Mouse (Mus musculus) hindbrain, embryonic 15.5 days (tissue): ENCODE data around the gene Rtca. TPM values are rescaled to one million over a fixed set of nuclear protein-coding genes. Genes with fewer than 3 reads are reported as not detected.

ENCODE experiments used
- ATAC-seq: fragments of 200-750 bp; cut with Nextera tagmentation; 2 replicates; pipeline ENCODE4 v1.8.0; 2017; ENCODE audit warnings: low read depth, moderate number of reproducible peaks, moderate TSS enrichment; ENCODE audit not compliant: low FRiP score
- H3K27ac ChIP-seq: fragments of 300-500 bp; sonication (generic); replicated peaks from 2 replicates; pipeline ENCODE4 v1.5.1; 2015; ENCODE audit warnings: mild to moderate bottlenecking, inconsistent platforms
- H3K27me3 ChIP-seq: fragments of 300-500 bp; sonication (generic); 2 replicates; pipeline ENCODE4 v1.6.1; 2015; ENCODE audit warnings: control low read depth, inconsistent platforms
- H3K36me3 ChIP-seq: fragments of 300-500 bp; sonication (generic); 2 replicates; pipeline ENCODE4 v1.6.1; 2015; ENCODE audit warnings: control low read depth, inconsistent platforms
- H3K4me1 ChIP-seq: fragments of 300-500 bp; sonication (generic); replicated peaks from 2 replicates; pipeline ENCODE4 v1.6.1; 2015; ENCODE audit warnings: control low read depth, inconsistent platforms
- H3K4me2 ChIP-seq: fragments of 300-500 bp; sonication (generic); 2 replicates; pipeline ENCODE4 v1.6.1; 2015; ENCODE audit warnings: moderate library complexity, mild to moderate bottlenecking, inconsistent platforms
- H3K4me3 ChIP-seq: fragments of 300-500 bp; sonication (generic); 2 replicates; pipeline ENCODE4 v1.5.1; 2015; ENCODE audit warnings: mild to moderate bottlenecking, inconsistent platforms
- H3K9ac ChIP-seq: fragments of 300-500 bp; sonication (generic); 2 replicates; pipeline ENCODE4 v1.6.1; 2015; ENCODE audit warnings: inconsistent platforms
- H3K9me3 ChIP-seq: fragments of 300-500 bp; sonication (generic); 2 replicates; pipeline ENCODE4 v1.6.1; 2016; ENCODE audit warnings: control low read depth, inconsistent platforms
- WGBS: fragments of 180-500 bp; shearing (Covaris S2); methylation state at CpG from one replicate; pipeline ENCODE4 v1.1.7; 2015; 5-methylcytosine and 5-hydroxymethylcytosine counted together
- polyA plus RNA-seq: library from polyadenylated mRNA; unstranded; fragments of >200 nt; fragmentation: Nextera tagmentation; extraction: Ambion mirVana; gene quantifications from 2 replicates; pipeline ENCODE4 v1.2.1, GENCODE M21; 2015

The Rtca gene
- 105 and 109 TPM in 2 replicates for polyA plus RNA-seq

DNA sequence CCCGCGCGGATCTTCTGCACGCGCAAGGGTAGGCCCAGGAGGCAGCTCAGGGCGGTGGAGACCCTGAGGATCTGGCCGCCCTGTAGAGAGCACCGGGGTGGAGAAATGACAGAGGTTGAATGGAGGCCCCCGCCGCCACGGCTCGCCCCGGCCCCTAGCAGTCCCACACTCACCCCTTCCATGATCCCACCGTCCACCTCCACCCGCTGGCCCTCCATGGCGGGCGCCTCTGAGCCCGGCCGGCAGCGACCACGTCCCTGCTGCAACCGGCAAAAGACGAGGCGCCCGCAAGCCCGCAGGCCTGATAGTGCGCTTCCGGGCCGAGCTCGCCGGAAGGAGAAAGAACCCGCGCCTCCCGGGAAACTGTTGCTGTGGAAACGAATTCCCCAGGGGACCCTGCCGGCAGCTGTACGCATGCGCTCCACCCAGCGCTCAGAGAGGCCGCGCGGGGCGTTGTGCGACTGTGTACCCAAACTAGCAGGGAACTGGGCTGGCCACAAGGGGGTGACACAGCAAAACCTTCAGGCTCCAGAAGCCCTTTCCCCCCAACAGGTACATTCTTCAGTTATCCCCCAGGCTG is at the start of gene Rtca:
Rtca (minus strand) TSS at position 437 of the 580 bp plus-strand sequence.
- no peaks in the 10 kb centered on the region for H3K9me3 ChIP-seq
- peak; percentile 96 for ATAC-seq
- peaks cover 25% of the 10 kb centered on the region for H3K36me3 ChIP-seq
- peak within 1 kb of the TSS; percentile 94 for H3K4me3 ChIP-seq
- H3K27me3 ChIP-seq = no peaks in the 10 kb centered on the region
- H3K4me2 ChIP-seq = peak within 1 kb of the TSS; percentile 70
- WGBS = under 1% methylated on average over 41 of the region's 44 CpGs
- H3K4me1 ChIP-seq = peaks cover 18% of the 10 kb centered on the region
- H3K27ac ChIP-seq = peak within 1 kb of the TSS; percentile 86
- peak within 1 kb of the TSS; percentile 90 for H3K9ac ChIP-seq

DNA sequence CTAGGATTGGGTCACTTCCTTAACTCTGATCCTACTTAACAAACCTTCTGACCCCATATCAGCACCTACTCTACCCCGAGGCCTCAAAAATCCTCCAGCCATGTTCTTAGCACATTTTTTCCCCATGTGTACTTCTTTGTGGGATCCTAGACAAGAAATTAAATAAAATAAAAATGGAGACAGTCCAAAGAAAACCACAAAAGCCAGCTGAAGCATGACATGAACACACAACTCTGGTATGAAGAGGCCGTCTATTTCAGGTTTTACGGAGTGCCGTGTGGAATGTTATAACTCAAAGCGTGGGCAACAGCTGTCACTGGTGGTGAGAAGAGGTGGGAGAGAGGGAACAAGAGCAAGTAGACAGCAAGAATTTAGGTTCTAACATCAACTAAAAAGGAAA is 43.4 kb upstream of the Rtca start:
- Histone ChIP-seq H3K9ac (no peak overlapping the region), H3K4me1 (no peaks in the 10 kb centered on the region), H3K27me3 (no peaks in the 10 kb centered on the region), H3K9me3 (no peaks in the 10 kb centered on the region), H3K36me3 (peaks cover 9% of the 10 kb centered on the region), H3K27ac (no peak overlapping the region), H3K4me2 (no peak overlapping the region), H3K4me3 (no peak overlapping the region)
- ATAC-seq = no peak
- 96% methylated on average over 5 of the region's 5 CpGs for WGBS

GRCm38 (mm10) chr3:116547430-116547829 is 39.4 kb upstream of the Rtca start:
- H3K4me2 ChIP-seq = no peak overlapping the region
- H3K4me3 ChIP-seq = no peak overlapping the region
- peaks cover 15% of the 10 kb centered on the region for H3K36me3 ChIP-seq
- H3K27ac ChIP-seq = no peak overlapping the region
- no peaks in the 10 kb centered on the region for H3K9me3 ChIP-seq
- no peaks in the 10 kb centered on the region for H3K27me3 ChIP-seq
- WGBS = 91% methylated on average over 5 of the region's 5 CpGs
- no peak for ATAC-seq
- H3K4me1 ChIP-seq = no peaks in the 10 kb centered on the region
- H3K9ac ChIP-seq = no peak overlapping the region

GRCm38 (mm10) chr3:116542532-116542931 is 34.5 kb upstream of the Rtca start:
- H3K4me2 ChIP-seq = no peak overlapping the region
- no peak for ATAC-seq
- no peak overlapping the region for H3K9ac ChIP-seq
- no peaks in the 10 kb centered on the region for H3K9me3 ChIP-seq
- H3K27me3 ChIP-seq = no peaks in the 10 kb centered on the region
- WGBS = 87% methylated on average over 3 of the region's 3 CpGs
- no peaks in the 10 kb centered on the region for H3K4me1 ChIP-seq
- peaks cover 15% of the 10 kb centered on the region for H3K36me3 ChIP-seq
- H3K4me3 ChIP-seq = no peak overlapping the region
- H3K27ac ChIP-seq = no peak overlapping the region

GRCm38 (mm10) chr3:116542070-116542469 is 34.1 kb upstream of the Rtca start:
- Histone ChIP-seq H3K27me3 (no peaks in the 10 kb centered on the region), H3K36me3 (peaks cover 15% of the 10 kb centered on the region), H3K9me3 (no peaks in the 10 kb centered on the region), H3K27ac (no peak overlapping the region), H3K4me1 (no peaks in the 10 kb centered on the region), H3K9ac (no peak overlapping the region), H3K4me2 (no peak overlapping the region), H3K4me3 (no peak overlapping the region)
- no peak for ATAC-seq
- 90% methylated on average over 2 of the region's 2 CpGs for WGBS

DNA sequence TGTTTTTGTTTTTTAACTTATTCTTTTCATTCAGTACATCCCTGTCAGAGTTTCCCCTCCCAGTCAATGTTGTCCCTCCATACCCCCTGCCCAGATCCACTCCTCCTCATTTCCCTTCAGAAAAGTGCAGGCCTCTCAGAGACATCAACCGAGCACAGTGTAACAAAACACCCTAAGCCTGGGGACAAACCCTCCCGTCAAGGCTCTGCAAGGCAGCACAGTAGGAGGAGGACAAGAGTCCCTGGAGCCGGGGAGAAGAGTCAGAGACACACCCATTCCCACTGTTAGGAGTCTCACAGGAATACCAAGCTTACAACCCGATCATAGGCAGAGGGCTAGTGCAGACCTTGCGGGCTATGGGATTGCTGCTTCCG is 29.2 kb upstream of the Rtca start:
- H3K4me1 ChIP-seq = no peaks in the 10 kb centered on the region
- ATAC-seq = no peak
- H3K27me3 ChIP-seq = no peaks in the 10 kb centered on the region
- no peak overlapping the region for H3K4me3 ChIP-seq
- H3K9ac ChIP-seq = no peak overlapping the region
- H3K27ac ChIP-seq = no peak overlapping the region
- WGBS = 40% methylated on average over 6 of the region's 6 CpGs
- H3K36me3 ChIP-seq = peaks cover 24% of the 10 kb centered on the region
- H3K9me3 ChIP-seq = no peaks in the 10 kb centered on the region
- no peak overlapping the region for H3K4me2 ChIP-seq

DNA sequence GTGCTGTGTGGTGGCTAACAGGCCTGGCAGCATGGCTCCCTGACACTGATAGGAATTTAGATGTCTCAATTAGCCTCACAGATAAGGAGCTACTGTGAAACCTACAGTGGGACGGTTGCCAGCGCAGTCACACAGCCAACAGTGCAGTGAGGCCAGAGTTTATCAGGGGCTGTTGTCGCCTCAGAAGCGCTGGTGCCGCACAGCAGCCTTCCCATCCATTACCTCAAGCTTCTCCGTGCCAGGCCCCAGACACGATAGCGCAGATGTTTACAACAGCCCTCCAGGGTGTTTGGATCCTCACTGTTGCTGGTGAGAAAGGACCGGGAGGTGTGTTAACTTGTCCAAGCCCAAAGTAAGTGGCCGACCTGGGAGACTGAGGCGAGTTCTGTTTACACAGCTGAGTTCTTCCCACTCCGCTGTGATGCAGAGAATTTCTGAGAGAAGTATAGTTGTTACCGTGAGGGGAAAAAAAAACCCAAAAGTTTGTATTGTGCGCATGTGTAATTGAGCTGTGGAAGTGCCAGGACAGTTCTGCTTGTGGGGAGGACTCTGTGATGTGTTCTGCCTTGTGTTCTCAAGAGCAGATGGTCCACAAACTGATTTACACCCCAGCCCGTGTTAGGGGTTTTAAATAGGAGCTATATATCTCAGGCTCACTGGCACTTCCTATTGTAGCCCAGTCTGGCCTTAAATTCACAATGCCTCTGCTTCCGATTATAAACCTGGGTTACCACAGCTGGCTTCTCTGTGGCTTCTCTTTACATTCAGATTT is 28.6 kb upstream of the Rtca start:
- Histone ChIP-seq H3K4me1 (no peaks in the 10 kb centered on the region), H3K9me3 (no peaks in the 10 kb centered on the region), H3K4me3 (no peak overlapping the region), H3K36me3 (peaks cover 24% of the 10 kb centered on the region), H3K9ac (no peak overlapping the region), H3K27ac (peak overlapping the region; percentile 25; the same call in 1 of the 2 replicates), H3K4me2 (no peak overlapping the region), H3K27me3 (no peaks in the 10 kb centered on the region)
- 43% methylated on average over 16 of the region's 16 CpGs for WGBS
- ATAC-seq = peak; percentile 42

GRCm38 (mm10) chr3:116530826-116531225 is 22.8 kb upstream of the Rtca start:
- no peak for ATAC-seq
- Histone ChIP-seq H3K27me3 (no peaks in the 10 kb centered on the region), H3K27ac (no peak overlapping the region), H3K9ac (no peak overlapping the region), H3K9me3 (no peaks in the 10 kb centered on the region), H3K4me3 (no peak overlapping the region), H3K4me1 (no peaks in the 10 kb centered on the region), H3K4me2 (no peak overlapping the region), H3K36me3 (peaks cover 16% of the 10 kb centered on the region; the same call in 1 of the 2 replicates)
- WGBS = 70% methylated on average over 4 of the region's 4 CpGs

GRCm38 (mm10) chr3:116529741-116530140 is 21.7 kb upstream of the Rtca start:
- Histone ChIP-seq H3K36me3 (peaks cover 5% of the 10 kb centered on the region; the same call in 1 of the 2 replicates), H3K9me3 (no peaks in the 10 kb centered on the region), H3K4me2 (no peak overlapping the region), H3K4me1 (no peaks in the 10 kb centered on the region), H3K27ac (no peak overlapping the region), H3K9ac (no peak overlapping the region), H3K27me3 (no peaks in the 10 kb centered on the region), H3K4me3 (no peak overlapping the region)
- ATAC-seq = no peak
- WGBS = 59% methylated on average over 5 of the region's 5 CpGs

- 73% methylated on average over 12 of the region's 12 CpGs for WGBS
- Histone ChIP-seq H3K4me2 (no peak overlapping the region), H3K9ac (no peak overlapping the region), H3K27me3 (no peaks in the 10 kb centered on the region), H3K9me3 (no peaks in the 10 kb centered on the region), H3K36me3 (no peaks in the 10 kb centered on the region), H3K4me1 (no peaks in the 10 kb centered on the region), H3K27ac (no peak overlapping the region), H3K4me3 (no peak overlapping the region)
- ATAC-seq = no peak
Observed at GRCm38 (mm10) chr3:116520141-116520761, 12.2 kb upstream of the Rtca start.

DNA sequence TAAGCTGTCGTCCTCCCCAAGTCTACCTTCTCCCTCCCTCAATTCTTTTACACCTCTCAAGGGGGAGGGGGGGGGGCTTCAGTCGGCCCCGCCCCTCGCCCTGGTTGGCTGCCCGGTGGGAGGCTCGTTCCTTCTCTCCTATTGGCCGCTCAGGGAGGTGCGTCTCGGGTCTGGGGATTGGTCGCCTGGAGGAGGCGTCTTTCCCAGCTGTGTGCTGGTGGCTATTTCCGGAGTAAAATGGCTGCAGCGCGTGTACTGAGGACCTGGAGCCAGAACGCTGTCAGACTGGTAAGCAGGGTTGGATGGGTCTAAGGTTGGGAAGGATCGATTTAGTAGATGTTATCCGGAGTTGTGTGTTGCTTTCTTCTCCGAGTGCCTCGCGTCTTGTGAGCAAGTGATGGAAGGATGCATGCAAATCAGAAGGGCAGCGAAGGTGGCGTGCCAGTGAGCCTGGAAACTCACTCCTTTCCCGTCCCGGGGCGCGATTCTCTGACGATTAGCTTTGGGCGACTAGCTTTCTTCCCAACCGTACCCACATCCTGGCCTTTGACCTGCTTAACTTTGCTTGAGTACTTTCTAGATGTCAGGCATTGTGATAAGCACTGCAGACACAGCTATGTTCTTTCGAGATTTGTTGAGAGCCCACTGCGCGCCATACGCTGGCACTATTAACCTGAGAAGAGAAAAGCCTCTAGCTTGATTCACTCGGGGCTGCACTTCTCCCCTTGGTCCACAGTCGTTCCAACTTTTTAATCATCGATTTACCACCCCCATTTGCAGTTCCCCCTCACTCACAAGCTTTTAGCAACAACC is 5.1 kb upstream of the Rtca start, which contains the start of gene Dbt:
Dbt (plus strand) TSS at position 167 of the 813 bp plus-strand sequence.
- H3K36me3 ChIP-seq = no peaks in the 10 kb centered on the region
- 1% methylated on average over 36 of the region's 36 CpGs for WGBS
- peak within 1 kb of the TSS; percentile 74 for H3K27ac ChIP-seq
- no peaks in the 10 kb centered on the region for H3K27me3 ChIP-seq
- no peaks in the 10 kb centered on the region for H3K9me3 ChIP-seq
- H3K9ac ChIP-seq = peak within 1 kb of the TSS; percentile 64
- peak within 1 kb of the TSS; percentile 81 for H3K4me2 ChIP-seq
- peak; percentile 94 for ATAC-seq
- H3K4me1 ChIP-seq = peaks cover 13% of the 10 kb centered on the region
- H3K4me3 ChIP-seq = peak within 1 kb of the TSS; percentile 76
